Mouse (Mus musculus): Measurements from ENCODE around the gene Zmynd10.

GRCm38 (mm10) chr9:107543299-107543698 lies 3.8 kb upstream of the Zmynd10 start:
- TF ChIP-seq CTCF (IDR thresholded peaks at IDR 0.05; ENCODE audit: borderline replicate concordance, extremely low read depth, insufficient read depth, insufficient read length) = no peak
- TF ChIP-seq POLR2A (IDR thresholded peaks at IDR 0.05; ENCODE audit: borderline replicate concordance, extremely low read depth, insufficient read depth, insufficient read length, poor library complexity, severe bottlenecking) = no peak

All from brain, embryonic 14.5 days (tissue).